Mouse (Mus musculus) neural tube, embryonic 10.5 days (tissue): ENCODE measurements at regions not wholly inside any gene's neighbourhood (a gene's known extent, or its start where the extent isn't known, plus 50 kb on each side); places are given as distances from the start of the nearest gene placed in this dataset.

ENCODE experiments used
- DNase-seq: peaks from one replicate; pipeline ENCODE4 v3.0.0-alpha.2; 2017; ENCODE audit warnings: low spot score; ENCODE audit errors: extremely low spot score

DNA sequence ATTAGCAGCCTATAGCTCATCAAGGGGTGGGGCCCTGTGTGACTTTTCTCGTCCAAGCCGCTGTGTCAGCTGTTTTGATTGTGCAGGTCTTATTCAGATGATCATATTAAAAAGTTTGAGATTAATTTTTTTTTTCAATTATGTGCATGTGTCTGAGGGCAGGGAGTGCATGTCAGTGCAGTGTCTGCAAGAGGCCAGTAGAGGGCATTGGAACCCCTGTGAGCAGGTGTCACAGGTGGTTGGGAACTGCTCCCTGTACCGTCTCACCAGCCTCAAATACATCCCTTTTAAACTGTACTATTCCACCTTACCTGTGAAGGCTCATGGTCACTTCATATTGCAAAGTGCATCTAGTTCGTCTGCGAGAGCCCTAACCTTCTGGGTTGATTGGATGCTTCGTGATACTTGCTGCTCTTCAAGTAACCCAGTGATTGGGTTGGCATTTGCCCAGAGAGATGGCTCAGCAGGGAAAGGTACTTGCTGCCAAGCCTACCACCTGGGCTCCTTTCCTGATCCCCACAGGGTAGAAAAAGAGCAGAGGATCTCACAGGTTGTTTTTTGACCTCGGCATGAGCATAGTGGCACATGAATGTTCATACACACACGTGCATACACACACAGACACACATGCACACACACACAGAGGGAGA, 178.3 kb upstream of the Fam19a5 start:
- DNase-seq = no peak

DNA sequence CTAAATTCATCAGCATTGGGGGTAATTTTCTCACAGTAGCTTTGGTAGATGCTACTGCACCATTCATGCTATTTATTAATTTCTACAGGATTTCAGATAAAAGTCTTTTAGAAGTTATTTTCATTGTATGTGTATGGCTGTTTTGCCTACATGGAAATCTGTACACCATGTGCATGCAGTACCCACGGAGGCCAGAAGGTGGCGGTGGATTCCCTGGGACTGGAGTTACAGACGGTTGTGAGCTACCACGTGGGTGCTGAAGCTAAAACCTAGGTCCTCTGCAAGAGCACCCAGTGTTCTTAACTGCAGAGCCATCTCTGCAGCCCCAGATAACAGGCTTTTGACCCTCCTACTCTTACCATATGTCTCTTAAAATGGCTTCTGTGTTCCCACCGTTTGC, 176.7 kb upstream of the Fam19a5 start:
- DNase-seq = peak; percentile 31

DNA sequence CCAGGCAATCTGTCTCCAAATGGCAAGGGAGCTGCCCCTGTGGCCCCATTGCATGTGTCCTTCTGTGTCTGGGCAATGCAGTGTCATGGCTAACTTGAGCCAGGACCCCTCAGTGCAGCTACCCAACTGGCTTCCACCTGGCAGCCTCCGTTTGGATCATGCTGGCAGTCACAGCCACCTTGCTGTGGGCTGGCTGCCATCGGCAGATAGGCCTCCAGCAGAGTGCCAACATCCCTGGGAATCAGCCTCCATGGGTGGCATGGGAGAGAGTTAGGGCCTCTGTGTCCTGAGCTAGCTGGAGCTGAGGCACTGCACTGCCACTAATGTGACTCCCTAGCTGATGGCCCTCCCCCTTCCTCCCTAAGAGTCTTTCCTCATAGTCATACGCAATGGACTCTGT, 174.7 kb upstream of the Fam19a5 start:
- DNase-seq = no peak

GRCm38 (mm10) chr15:87369836-87370235, 174.3 kb upstream of the Fam19a5 start:
- no peak for DNase-seq

DNA sequence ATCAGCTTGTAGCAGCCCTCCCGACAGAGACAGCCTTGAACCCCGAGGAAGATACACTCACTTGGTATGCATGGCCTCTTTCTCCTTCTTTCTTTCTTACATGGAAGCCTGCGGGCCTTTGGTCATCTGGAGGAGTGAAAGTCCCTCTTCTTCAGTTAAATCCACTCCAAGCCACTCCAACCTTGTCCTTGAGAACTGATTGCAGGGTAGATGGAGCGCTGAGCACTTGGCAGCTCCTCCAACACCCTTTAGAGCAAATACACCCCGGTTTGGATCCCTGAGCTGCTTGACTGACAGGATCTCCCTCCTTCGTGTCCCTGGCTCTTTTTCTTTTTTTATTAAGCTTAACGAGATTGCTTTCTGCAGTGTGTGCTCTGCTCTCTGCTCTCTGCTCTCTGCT, 173.3 kb upstream of the Fam19a5 start:
- DNase-seq = no peak

- no peak for DNase-seq
These were observed 169.4 kb upstream of the Fam19a5 start for GRCm38 (mm10) chr15:87374670-87375069.

DNA sequence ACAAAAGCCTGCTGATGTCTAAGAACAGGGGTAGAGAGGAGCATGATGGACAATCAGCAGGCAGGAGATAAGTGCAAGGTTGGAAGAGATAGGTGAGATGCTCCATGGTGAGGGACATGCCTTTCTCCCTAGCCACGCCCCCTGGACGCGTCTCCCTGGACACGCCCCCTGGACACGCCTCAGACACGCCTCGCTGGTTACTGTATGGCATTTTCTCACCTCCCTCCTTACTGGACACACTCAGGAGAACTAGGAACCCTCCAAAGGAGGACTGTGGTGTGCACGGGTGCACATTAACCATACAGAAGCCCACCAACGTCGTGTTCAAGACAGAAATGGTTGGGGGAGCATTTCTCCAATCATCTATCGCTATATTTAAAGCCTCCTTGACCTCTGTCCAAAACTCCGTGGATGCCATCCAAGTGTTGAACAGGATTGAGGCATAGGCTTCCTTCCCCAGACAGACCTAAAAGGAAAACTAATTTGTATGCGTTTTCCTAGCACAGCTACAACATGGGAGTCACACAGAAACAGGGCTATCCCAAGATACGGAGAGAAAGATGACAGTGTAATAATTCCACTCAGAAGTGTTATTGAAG, 168.4 kb upstream of the Fam19a5 start:
- no peak for DNase-seq

DNA sequence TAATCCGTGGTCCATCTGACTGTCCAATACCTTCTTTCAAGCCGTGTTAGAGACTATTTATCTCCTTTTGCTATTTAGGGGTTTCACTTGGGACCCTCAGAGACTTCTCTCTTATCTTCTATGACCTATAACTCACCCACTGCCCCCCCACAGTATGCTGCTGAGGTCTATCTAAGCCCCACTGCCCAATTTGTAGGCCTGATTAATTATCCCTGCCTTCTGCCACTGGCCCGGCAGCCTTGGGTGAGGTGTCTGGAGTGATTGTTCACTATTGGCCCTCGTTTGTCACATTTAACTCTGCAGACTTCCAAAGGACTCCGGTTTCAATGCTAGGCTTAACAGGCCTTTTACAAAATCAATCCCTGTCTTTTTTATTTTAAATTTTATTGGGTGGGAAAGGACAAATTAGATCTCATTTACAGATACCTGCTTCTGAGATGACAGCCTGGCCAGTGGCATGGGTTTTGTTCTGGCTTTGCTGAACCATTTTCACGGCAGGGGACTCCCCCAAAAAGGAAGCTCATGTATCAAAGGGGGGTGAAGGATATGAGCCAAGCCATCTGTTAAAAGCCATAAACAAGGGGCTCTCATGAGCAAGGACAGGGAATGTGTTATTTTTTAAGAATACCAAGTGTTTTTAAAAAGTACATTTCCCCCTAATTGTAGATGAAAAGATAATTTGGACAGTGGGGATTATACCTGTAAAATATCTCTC, 160.4 kb upstream of the Fam19a5 start:
- no peak for DNase-seq

GRCm38 (mm10) chr15:87384279-87385066, 159.6 kb upstream of the Fam19a5 start:
- DNase-seq = no peak

GRCm38 (mm10) chr15:87386513-87386983, 157.6 kb upstream of the Fam19a5 start:
- no peak for DNase-seq

DNA sequence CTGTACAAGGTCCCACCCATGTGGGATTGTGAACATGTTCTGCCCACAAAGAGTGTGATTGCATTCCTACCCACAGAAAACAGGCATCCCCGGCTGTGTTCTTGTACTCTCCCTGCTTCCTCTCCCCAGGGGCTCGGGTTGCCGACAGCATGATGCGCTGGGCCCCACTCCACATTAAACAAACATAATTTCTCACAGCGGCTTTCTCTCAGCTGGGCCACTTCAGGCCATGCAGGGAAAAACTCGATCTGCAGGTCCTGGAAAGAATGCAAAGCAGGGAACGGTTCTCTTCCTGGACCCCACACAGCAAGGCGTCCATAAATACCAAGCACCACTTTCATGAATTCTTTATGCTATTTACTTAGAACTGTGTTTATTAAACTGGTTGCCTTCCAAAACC, 152.7 kb upstream of the Fam19a5 start:
- no peak for DNase-seq

GRCm38 (mm10) chr15:87398396-87398795, 145.7 kb upstream of the Fam19a5 start:
- peak; percentile 14 for DNase-seq

DNA sequence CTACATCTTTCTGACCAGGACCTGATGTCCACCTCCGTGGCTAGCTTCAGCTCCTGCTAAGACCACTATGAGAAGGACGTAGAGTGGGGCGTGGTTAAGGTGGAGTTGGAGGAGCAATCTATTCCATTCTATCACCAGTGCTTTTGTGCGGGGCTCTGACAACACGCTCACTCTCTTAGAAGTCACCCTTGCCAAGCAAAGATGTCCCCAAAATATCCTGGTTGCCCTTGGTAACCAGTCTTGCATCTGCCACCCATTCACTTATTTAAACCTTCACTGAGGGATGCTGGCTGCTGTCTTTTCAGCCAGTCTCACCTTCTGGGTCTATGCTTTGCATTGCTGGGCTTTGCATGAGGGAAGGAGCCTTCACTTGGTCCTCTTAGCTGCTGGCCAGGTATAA, 138.4 kb upstream of the Fam19a5 start:
- DNase-seq = no peak

DNA sequence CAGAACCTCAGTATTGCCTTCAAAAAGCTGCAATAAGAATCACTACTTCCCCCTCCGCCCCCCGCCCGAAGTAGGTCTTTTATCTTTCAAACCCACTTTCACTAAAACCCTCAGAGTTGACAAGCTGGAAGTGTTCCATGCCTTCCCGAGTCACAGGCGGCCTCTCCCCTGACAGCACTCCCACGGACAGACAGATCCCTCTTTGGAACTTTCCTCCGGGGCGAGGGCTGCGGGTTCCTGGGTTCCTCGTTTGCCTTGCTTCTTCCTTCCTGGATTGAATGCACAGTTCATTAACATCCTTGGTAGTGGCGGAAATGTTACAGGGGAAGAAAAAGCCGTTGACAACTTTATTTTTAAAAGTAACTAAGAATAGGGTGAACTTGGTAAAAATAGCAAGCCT, 132.1 kb upstream of the Fam19a5 start:
- DNase-seq = no peak

DNA sequence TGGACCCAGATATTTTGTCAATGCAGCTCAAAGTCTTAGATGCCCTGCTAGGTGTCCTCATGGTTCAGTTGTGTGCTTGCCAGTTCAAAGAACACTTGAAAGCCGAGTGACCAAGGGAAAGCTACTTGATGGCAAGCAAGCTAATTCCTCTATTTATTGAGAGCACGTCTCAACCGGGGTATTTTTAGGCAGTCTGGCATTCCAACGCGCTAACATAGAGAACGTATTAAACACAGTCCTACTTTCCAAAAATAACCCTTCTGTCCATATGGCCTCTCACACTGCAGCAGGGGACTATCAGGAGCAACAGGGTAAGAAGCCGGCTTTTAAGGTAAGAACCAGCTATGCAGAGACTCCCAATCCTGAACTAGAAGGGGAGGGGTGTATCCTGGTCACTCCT, 128.1 kb upstream of the Fam19a5 start:
- DNase-seq = no peak

DNA sequence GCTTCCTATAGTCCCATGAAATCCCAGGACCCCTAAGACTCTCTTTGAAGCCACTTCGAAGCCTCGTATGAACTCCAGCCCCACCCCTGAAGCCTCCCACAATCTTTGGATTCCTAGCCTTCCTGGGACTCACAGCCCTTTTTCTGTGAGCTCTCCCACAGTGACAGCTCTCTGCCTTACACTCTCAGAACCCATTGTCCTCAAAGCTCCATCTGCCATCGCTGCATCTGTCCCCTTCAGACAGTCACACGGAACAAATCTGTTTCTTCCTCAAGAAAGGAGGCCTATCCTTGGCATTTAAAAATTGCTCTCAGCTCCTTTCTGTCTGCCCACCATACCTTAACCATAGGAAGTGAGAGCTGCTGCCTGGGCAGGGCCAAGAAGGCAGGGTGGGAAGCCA, 122.4 kb upstream of the Fam19a5 start:
- DNase-seq = no peak

DNA sequence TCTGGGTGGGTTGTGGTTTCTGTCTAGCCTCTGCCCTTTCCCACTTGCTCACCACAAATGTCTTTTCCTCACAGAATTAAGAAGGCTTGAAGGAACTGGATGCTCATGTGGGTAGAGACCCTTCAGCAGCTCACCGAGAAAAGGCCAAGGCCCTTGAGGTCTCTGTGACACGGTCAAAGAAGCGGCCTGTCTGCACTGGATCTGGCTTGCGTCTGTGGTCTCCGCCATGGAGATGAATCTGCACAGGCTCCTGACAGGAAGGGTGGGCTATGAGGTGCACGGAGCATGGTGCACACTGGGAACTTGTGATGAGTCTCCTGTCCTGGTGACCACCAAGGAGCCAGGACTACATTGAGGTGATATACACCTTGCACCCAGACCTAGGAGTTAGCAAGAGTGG, 110.8 kb upstream of the Fam19a5 start:
- DNase-seq = no peak

- no peak for DNase-seq
These were observed 110.2 kb upstream of the Fam19a5 start for GRCm38 (mm10) chr15:87433901-87434300.

DNA sequence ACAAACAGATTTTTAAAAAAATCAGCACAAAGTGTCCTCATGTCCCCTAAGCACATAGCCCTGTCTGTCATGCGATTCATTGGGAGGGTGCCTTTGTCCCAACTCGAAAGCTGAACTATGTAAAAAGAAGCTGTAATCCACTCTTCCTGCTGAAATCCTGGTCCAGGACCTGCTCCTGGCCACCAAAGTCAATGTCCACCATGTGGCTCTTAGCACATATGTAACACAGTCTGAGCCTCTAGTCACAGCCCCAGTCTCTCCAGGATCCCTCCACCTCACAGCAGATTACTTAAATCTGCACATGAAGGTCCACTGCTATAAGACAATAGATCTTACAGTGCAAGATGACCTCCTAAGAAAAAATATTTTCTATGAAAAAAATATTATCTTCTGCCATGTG, 108.5 kb upstream of the Fam19a5 start:
- DNase-seq = no peak

DNA sequence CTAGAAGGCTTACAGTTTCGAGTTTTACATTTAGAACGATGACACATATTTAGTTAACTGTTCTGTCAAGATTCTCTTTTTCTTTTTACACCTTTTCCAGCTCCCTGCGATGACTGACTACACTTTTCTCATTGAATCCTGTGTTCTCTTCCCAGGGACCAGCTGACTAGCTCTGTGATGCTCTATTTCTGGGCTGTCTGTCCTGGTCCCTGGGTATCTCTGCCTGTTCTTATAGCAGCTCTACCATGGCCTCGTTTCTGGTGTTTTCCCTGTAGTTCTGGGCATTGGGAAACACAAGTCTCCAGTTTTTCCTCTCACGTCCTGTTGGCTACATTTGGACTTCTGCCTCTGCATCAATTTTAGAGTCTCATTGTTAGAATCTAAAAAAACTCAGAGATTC, 106.5 kb upstream of the Fam19a5 start:
- no peak for DNase-seq

GRCm38 (mm10) chr15:87458932-87459331, 85.2 kb upstream of the Fam19a5 start:
- no peak for DNase-seq

GRCm38 (mm10) chr15:87476247-87476646, 67.9 kb upstream of the Fam19a5 start:
- DNase-seq = no peak
